Comparison of ENCODE assay signal across 35 mouse cellular contexts in genomic region chr8:8861331-8861940, GRCm38 (mm10).
A peak's percentile ranks its signal among the peaks of the same experiment; 100 is the strongest.
DNase-seq lines count a peak whose midpoint lies in the region; ATAC-seq and TF ChIP-seq lines count a peak whose summit lies in the region.
"Had no signal": no experiment of that assay in that cellular context is flagged by ENCODE, and none has a peak within 500 bp of the region (broad histone marks: within the 10 kb centered on the region; RNA-seq: fewer than 3 reads in every experiment).

No protein-coding gene starts in this region.

- TF ChIP-seq CTCF in gastrocnemius, adult 2 months (IDR thresholded peaks at IDR 0.05): no peak

- H3K9me3 ChIP-seq in forebrain, embryonic 14.5 days (replicated peaks; ENCODE audit: control insufficient read depth, low read length): no peaks in the 10 kb centered on the region
- H3K9me3 ChIP-seq: embryonic facial prominence, embryonic 13.5 days; forebrain, embryonic 10.5 days; heart, embryonic 13.5 days; hindbrain, embryonic 12.5 days; neural tube, embryonic 12.5 days had no signal

- H3K36me3 ChIP-seq in forebrain, embryonic 14.5 days (ENCODE audit: control insufficient read depth, insufficient read depth, low read length): no peaks in the 10 kb centered on the region
- H3K36me3 ChIP-seq: embryonic facial prominence, embryonic 13.5 days; forebrain, embryonic 10.5 days; heart, embryonic 13.5 days; hindbrain, embryonic 12.5 days; neural tube, embryonic 12.5 days had no signal

- H3K27me3 ChIP-seq in forebrain, embryonic 14.5 days (replicated peaks; ENCODE audit: control insufficient read depth, insufficient read depth, low read length): no peaks in the 10 kb centered on the region
- H3K27me3 ChIP-seq: embryonic facial prominence, embryonic 13.5 days; heart, embryonic 13.5 days; hindbrain, embryonic 12.5 days; neural tube, embryonic 12.5 days had no signal

- DNase-seq in gastrocnemius, adult 2 months: no peak
- DNase-seq in gastrocnemius, postnatal 25 days: no peak
- peak; percentile 12 to 15 for DNase-seq in heart, adult 9 months (ENCODE audit: low spot score in 2 of 2)
- no peak for DNase-seq in heart, postnatal 4 days
- peak; percentile 3 for DNase-seq in NIH3T3 (ENCODE audit: low read depth)
- DNase-seq in forelimb bud, embryonic 11.5 days (ENCODE audit: low read depth, low spot score): peak; percentile 40
- no peak for DNase-seq in spleen, postnatal 14 days (ENCODE audit: low spot score in 2 of 2)
- DNase-seq in forebrain, embryonic 14.5 days (ENCODE audit: low spot score): no peak
- DNase-seq: adrenal gland, adult 8-10 months; cerebellum, adult 18-20 months; cerebellum, postnatal 10 days; forebrain, postnatal 0 days; kidney, adult 9 months; kidney, postnatal 10 days; layer of hippocampus, postnatal 36 days; left cerebral cortex, postnatal 4 days; liver; lung, adult 2 months; lung, postnatal 10 days; right cerebral cortex, adult 18-20 months; spleen, adult 18-20 months; thymus, adult 2 months; thymus, postnatal 36 days had no signal

- H3K4me2 ChIP-seq in forebrain, embryonic 14.5 days (ENCODE audit: low read length): no peak overlapping the region
- H3K4me2 ChIP-seq: embryonic facial prominence, embryonic 13.5 days; heart, embryonic 13.5 days; hindbrain, embryonic 12.5 days; midbrain, embryonic 11.5 days; neural tube, embryonic 12.5 days had no signal

- H3K9ac ChIP-seq in forebrain, embryonic 14.5 days (ENCODE audit: low read length): no peak overlapping the region
- H3K9ac ChIP-seq: embryonic facial prominence, embryonic 13.5 days; forebrain, postnatal 0 days; heart, embryonic 13.5 days; hindbrain, embryonic 12.5 days; liver, embryonic 14.5 days; neural tube, embryonic 12.5 days had no signal

- peak overlapping the region; percentile 25; the same call in 1 of the 2 replicates for H3K27ac ChIP-seq in gastrocnemius, adult 2 months
- H3K27ac ChIP-seq in forebrain, embryonic 14.5 days (ENCODE audit: low read depth, low read length): no peak overlapping the region
- H3K27ac ChIP-seq: embryonic facial prominence, embryonic 13.5 days; forebrain, embryonic 10.5 days; heart, embryonic 13.5 days; hindbrain, embryonic 12.5 days; hindbrain, postnatal 0 days; liver, embryonic 14.5 days; neural tube, embryonic 12.5 days had no signal

- H3K4me1 ChIP-seq in forebrain, embryonic 14.5 days (ENCODE audit: control insufficient read depth, insufficient read depth, low read length): no peaks in the 10 kb centered on the region
- H3K4me1 ChIP-seq: embryonic facial prominence, embryonic 13.5 days; hindbrain, embryonic 12.5 days had no signal

- H3K4me3 ChIP-seq in gastrocnemius, adult 2 months: no peak overlapping the region
- H3K4me3 ChIP-seq in forebrain, embryonic 14.5 days (ENCODE audit: low read depth, low read length): no peak overlapping the region
- H3K4me3 ChIP-seq: embryonic facial prominence, embryonic 13.5 days; forebrain, embryonic 10.5 days; heart, embryonic 13.5 days; hindbrain, embryonic 12.5 days; myocyte; neural tube, embryonic 12.5 days had no signal

- intact Hi-C loops in gastrocnemius, adult 2 months (cut with DNase I): no loop called here

- WGBS in forebrain, embryonic 14.5 days: 64% methylated on average over 9 of the region's 9 CpGs

- ATAC-seq in forebrain, embryonic 14.5 days: no peak
- ATAC-seq: activated CD4-positive, CD25-positive, alpha-beta regulatory T cell, adult 4 months; CD4-positive, CD25-positive, alpha-beta regulatory T cell, adult 4 months; forebrain, postnatal 0 days; hindbrain, postnatal 0 days; intestine, embryonic 16.5 days had no signal

Comparison
In these comparisons a context has a peak if more than half of its experiments do, and no peak if none do; other contexts are left out.
1. DNase-seq: peak in heart, adult 9 months (2 of 2), NIH3T3 (single experiment) and forelimb bud, embryonic 11.5 days (single experiment); none in gastrocnemius, adult 2 months (single experiment), gastrocnemius, postnatal 25 days (single experiment), heart, postnatal 4 days (single experiment), spleen, postnatal 14 days (0 of 2) and forebrain, embryonic 14.5 days (single experiment).